Mouse (Mus musculus) adrenal gland, postnatal 14 days (tissue): ENCODE data around the gene Zfp874a. TPM values are rescaled to one million over a fixed set of nuclear protein-coding genes. Genes with fewer than 3 reads are reported as not detected.
"Not testable (repeated sequence)": the region's sequence is repeated elsewhere in the genome, so short reads cannot be mapped to it uniquely, and the experiment has no call there.

Experiments
- DNase-seq: peaks from one replicate; pipeline ENCODE4 v3.0.0; 2021; ENCODE audit warnings: mixed read lengths
- total RNA-seq: library from RNA; stranded (reverse); gene quantifications from 2 replicates; pipeline ENCODE4 v1.2.3, GENCODE M21; 2021

Zfp874a gene
- total RNA-seq, 1 experiment from 2014 or later = 13.5 TPM

GRCm38 (mm10) chr13:67376255-67376654 lies 75.2 kb downstream of the Zfp874a start:
- not testable (repeated sequence) for DNase-seq

- DNase-seq = peak; percentile 72
Observed at GRCm38 (mm10) chr13:67375050-67375911, 76.1 kb downstream of the Zfp874a start, which contains the start of the genes Gm28041 and Zfp456. Gene Gm28041, minus strand, starts transcription at chr13:67375733. Gene Zfp456, minus strand, starts transcription at chr13:67375810.

Other genes starting within 250 kb of the Zfp874a start
- 3.7 and 3.8 TPM in 2 replicates for gene Zfp458, start 173.2 kb downstream of the Zfp874a start, total RNA-seq
- gene Zfp457, start 145.1 kb downstream of the Zfp874a start, total RNA-seq = 3.7 and 3.8 TPM in 2 replicates
- 4.4 and 5.3 TPM in 2 replicates for gene Zfp595, start 119.1 kb downstream of the Zfp874a start, total RNA-seq
- gene Gm28044, start 91.1 kb downstream of the Zfp874a start, total RNA-seq = 1.1 and 3.3 TPM in 2 replicates
- 2.7 and 4.0 TPM in 2 replicates for gene Zfp953, start 91.0 kb downstream of the Zfp874a start, total RNA-seq
- gene Gm28041, start 75.9 kb downstream of the Zfp874a start, total RNA-seq = 1.2 TPM in 1 of 2 replicates, not detected in the other
- gene Zfp456, start 75.8 kb downstream of the Zfp874a start, total RNA-seq = 1.4 and 3.5 TPM in 2 replicates
- 3.5 and 5.0 TPM in 2 replicates for gene Zfp429, start 51.8 kb downstream of the Zfp874a start, total RNA-seq
- gene Zfp459, start 30.2 kb downstream of the Zfp874a start, total RNA-seq = 0.71 TPM in 1 of 2 replicates, not detected in the other
- gene Zfp874b, start 32.6 kb upstream of the Zfp874a start, total RNA-seq = 14.7 and 18.2 TPM in 2 replicates
- gene Zfp58, start 48.9 kb upstream of the Zfp874a start, total RNA-seq = 5.6 and 6.7 TPM in 2 replicates
- 0.33 TPM in 1 of 2 replicates, not detected in the other for gene Gm26965, start 74.5 kb upstream of the Zfp874a start, total RNA-seq
- gene Zfp87, start 74.6 kb upstream of the Zfp874a start, total RNA-seq = 15.6 and 23.4 TPM in 2 replicates
- gene Zfp748, start 102.2 kb upstream of the Zfp874a start, total RNA-seq = 7.6 and 7.8 TPM in 2 replicates
- 6.3 and 6.6 TPM in 2 replicates for gene Zfp729b, start 158.1 kb upstream of the Zfp874a start, total RNA-seq
- gene Gm49345, start 186.1 kb upstream of the Zfp874a start, total RNA-seq = 1.3 and 2.3 TPM in 2 replicates
- gene Zfp729a, start 186.2 kb upstream of the Zfp874a start, total RNA-seq = 6.0 and 6.9 TPM in 2 replicates
- 8.4 and 11.7 TPM in 2 replicates for gene Zfp738, start 235.4 kb upstream of the Zfp874a start, total RNA-seq